Comparison of ENCODE assay signal across 11 mouse cellular contexts in the genomic region with DNA sequence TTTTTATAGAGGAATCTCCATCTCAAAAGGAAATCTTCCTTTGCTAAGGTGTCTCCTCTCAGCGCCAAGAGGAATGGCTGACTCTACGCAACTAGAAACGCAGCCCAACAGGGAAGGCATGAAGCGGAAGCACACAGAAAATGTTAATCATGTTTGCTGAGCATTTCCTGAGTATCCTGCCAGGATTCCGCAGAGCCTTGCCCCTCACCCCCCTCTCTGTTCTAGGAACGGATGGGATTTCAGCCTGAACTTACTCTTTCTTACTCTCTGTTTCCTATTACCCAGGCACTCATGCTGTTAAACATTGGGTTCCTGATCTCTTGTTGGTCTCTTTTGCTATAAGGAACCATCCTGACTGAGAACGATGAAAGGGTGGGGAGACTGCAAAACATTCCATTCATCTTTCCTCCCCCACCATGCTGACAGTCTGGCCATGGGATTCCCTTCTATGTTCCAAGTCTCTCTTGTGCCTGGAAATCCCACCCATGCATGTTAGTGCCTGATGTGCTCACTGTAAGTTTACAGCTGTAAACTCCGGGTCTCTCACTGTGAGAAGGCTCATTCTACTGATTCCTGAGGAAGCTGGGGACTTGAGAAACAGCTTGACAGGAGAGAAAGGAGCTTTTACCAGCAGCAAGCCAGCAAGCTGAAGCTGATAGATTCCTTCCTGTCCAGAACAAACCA.
DNase-seq lines count a peak whose midpoint lies in the region; ATAC-seq and TF ChIP-seq lines count a peak whose summit lies in the region.
"Had no signal": no experiment of that assay in that cellular context is flagged by ENCODE, and none has a peak within 500 bp of the region (broad histone marks: within the 10 kb centered on the region; RNA-seq: fewer than 3 reads in every experiment).

No protein-coding gene starts in this region.

- no peak overlapping the region for H3K9ac ChIP-seq in lung, postnatal 0 days (replicated peaks; ENCODE audit: low read depth)
- no peak overlapping the region; the same call in 1 of the 2 replicates for H3K9ac ChIP-seq in kidney, embryonic 16.5 days (replicated peaks; ENCODE audit: low read length)
- H3K9ac ChIP-seq: midbrain, embryonic 13.5 days had no signal

- peak overlapping the region; percentile 28; the same call in 1 of the 2 replicates for H3K27ac ChIP-seq in gastrocnemius, adult 2 months
- H3K27ac ChIP-seq in lung, postnatal 0 days (ENCODE audit: low read length) = peak overlapping the region; percentile 43
- H3K27ac ChIP-seq in kidney, embryonic 16.5 days (ENCODE audit: low read length) = peak overlapping the region; percentile 41
- H3K27ac ChIP-seq: midbrain, embryonic 13.5 days had no signal

- DNase-seq in gastrocnemius, adult 2 months = no peak
- no peak for DNase-seq in gastrocnemius, postnatal 4 days (ENCODE audit: low spot score in 2 of 2)
- peak; percentile 73 for DNase-seq in lung, postnatal 0 days (ENCODE audit: low spot score)
- no peak for DNase-seq in lung, postnatal 25 days (ENCODE audit: low spot score)
- DNase-seq in layer of hippocampus, adult 11-12 months (ENCODE audit: low spot score) = no peak
- no peak for DNase-seq in spleen, postnatal 10 days (ENCODE audit: low spot score in 2 of 2)
- no peak for DNase-seq in right cerebral cortex, postnatal 36 days (ENCODE audit: low spot score in 2 of 2)
- DNase-seq: embryo, embryonic 11 days; left cerebral cortex, postnatal 4 days had no signal

- TF ChIP-seq EP300 in lung, postnatal 0 days (IDR thresholded peaks at IDR 0.05) = 0 out of 2 replicates have a peak, but pooled peaks have one; percentile 42

- 16% methylated on average over 8 of the region's 8 CpGs for WGBS in lung, postnatal 0 days
- 32% methylated on average over 8 of the region's 8 CpGs for WGBS in kidney, embryonic 16.5 days

- no peak for TF ChIP-seq CTCF in gastrocnemius, adult 2 months (IDR thresholded peaks at IDR 0.05)
- no peak for TF ChIP-seq CTCF in lung, postnatal 0 days (IDR thresholded peaks at IDR 0.05)

- H3K4me2 ChIP-seq in lung, postnatal 0 days (replicated peaks; ENCODE audit: low read depth, low read length) = no peak overlapping the region
- no peak overlapping the region for H3K4me2 ChIP-seq in kidney, embryonic 16.5 days (replicated peaks; ENCODE audit: low read depth, low read length)
- H3K4me2 ChIP-seq: midbrain, embryonic 13.5 days had no signal

- no peaks in the 10 kb centered on the region for H3K9me3 ChIP-seq in lung, postnatal 0 days (ENCODE audit: low read length)
- H3K9me3 ChIP-seq in kidney, embryonic 16.5 days (ENCODE audit: low read length) = no peaks in the 10 kb centered on the region
- H3K9me3 ChIP-seq: midbrain, embryonic 13.5 days had no signal

- H3K4me3 ChIP-seq in gastrocnemius, adult 2 months = no peak overlapping the region; the same call in 1 of the 2 replicates
- no peak overlapping the region for H3K4me3 ChIP-seq in lung, postnatal 0 days (ENCODE audit: low read depth, low read length)
- no peak overlapping the region for H3K4me3 ChIP-seq in kidney, embryonic 16.5 days (ENCODE audit: low read length)
- H3K4me3 ChIP-seq: midbrain, embryonic 13.5 days had no signal

- peak; percentile 57 for ATAC-seq in lung, postnatal 0 days
- ATAC-seq in kidney, embryonic 16.5 days (ENCODE audit: low FRiP score, low TSS enrichment) = no peak
- ATAC-seq: midbrain, embryonic 13.5 days had no signal

- H3K27me3 ChIP-seq in lung, postnatal 0 days (replicated peaks; ENCODE audit: insufficient read depth, low read length) = no peaks in the 10 kb centered on the region
- H3K27me3 ChIP-seq in kidney, embryonic 16.5 days (ENCODE audit: insufficient read depth, low read length) = no peaks in the 10 kb centered on the region
- H3K27me3 ChIP-seq: midbrain, embryonic 13.5 days had no signal

- no peaks in the 10 kb centered on the region for H3K36me3 ChIP-seq in lung, postnatal 0 days (ENCODE audit: insufficient read depth, low read length)
- no peaks in the 10 kb centered on the region for H3K36me3 ChIP-seq in kidney, embryonic 16.5 days (ENCODE audit: insufficient read depth, low read length)
- H3K36me3 ChIP-seq: midbrain, embryonic 13.5 days had no signal

- peaks cover 8% of the 10 kb centered on the region for H3K4me1 ChIP-seq in lung, postnatal 0 days (ENCODE audit: insufficient read depth, low read depth, low read length)
- H3K4me1 ChIP-seq in kidney, embryonic 16.5 days (ENCODE audit: insufficient read depth, low read length) = peaks cover 9% of the 10 kb centered on the region; the same call in 1 of the 2 replicates
- H3K4me1 ChIP-seq: midbrain, embryonic 13.5 days had no signal

- intact Hi-C loops in gastrocnemius, adult 2 months (cut with DNase I) = no loop called here
